Mouse (Mus musculus) retina, embryonic 14.5 days (tissue): ENCODE data around the gene Hsd17b11.

Source experiments
- DNase-seq: peaks from one replicate; pipeline ENCODE4 v3.0.0-alpha.2; 2015; ENCODE audit warnings: low spot score

Gene Hsd17b11

GRCm38 (mm10) chr5:104021597-104022378 lies at the start of gene Hsd17b11:
Hsd17b11 (minus strand) TSS chr5:104021919.
- DNase-seq: peak; percentile 76

DNA sequence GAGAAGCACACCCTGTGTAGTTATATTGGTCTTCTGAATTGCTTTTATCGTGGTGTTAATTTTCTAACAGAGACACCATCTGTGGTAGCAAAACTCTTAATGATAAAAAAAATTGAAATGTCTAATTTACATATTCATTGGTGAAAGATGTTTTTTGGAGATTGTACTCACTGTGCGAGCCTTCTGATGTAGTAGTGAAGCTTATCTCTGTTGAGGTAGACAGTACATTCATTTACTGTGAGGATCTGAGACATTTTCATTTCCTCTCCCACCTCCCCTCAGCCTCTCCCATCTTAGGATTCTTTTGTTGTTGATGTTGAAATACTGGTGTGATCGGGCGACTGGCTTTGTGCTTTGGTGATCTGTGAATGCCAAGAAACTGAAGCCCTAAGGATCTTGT lies 49.3 kb upstream of the Hsd17b11 start:
- DNase-seq: no peak

GRCm38 (mm10) chr5:104068751-104069150 lies 47.0 kb upstream of the Hsd17b11 start:
- peak; percentile 16 for DNase-seq

DNA sequence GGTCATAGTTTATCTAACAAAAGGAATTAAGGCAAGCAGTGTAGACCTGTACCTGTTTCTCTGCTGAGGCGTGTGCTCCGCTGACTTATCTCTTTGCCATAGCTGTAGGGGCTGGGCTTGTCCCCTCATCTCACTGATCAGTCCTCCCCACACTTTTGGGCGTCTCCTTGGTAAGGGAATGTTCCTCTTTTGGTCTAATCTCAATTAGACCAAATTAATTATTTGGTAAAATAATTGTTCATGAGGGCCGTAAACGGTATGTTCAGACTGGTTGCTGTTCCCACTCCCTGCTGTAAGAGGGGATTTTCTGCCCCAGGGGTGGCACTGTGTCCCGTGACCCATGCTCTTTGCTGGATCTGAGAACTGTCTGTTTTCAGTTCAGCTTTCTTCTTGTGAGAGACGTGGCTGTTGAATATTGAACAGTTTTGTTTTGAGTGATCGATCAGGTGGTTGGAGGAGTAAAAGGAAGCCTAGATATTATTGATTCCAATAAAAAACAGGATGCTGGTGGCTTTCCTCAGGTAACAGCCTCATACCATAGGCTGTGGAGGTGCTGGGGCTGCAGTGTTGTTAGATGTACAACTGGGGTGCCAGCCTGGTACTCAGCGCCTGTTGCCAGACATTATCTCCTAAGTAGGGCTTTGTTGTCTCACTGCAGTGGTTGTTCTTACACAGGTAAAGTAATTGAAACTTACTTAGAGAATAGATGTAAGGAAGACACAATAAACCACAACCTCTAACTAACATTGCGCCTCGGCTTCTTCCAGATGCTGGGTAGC lies 41.2 kb upstream of the Hsd17b11 start:
- no peak for DNase-seq

- no peak for DNase-seq
Observed at GRCm38 (mm10) chr5:104061936-104062772, 40.4 kb upstream of the Hsd17b11 start.

DNA sequence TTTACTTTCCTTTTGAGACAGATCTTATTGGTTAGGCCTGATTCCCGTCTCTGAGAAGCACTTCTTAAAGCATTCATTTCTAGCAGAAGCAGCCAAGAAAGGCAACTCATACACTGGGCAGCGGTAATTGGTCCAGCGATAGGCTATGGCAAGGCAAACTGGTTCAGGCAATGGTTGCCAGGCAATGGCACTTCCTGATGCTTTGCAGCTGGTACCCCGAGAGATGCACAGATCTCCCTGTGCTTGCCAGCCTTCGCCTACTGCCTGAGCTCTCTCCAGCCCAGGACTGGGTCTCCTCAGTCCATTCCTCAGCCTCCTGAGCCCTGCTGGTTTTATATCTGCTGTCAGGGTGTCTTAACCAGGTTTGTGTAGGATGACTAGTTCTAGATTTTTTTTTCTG lies 38.7 kb upstream of the Hsd17b11 start:
- DNase-seq: no peak

DNA sequence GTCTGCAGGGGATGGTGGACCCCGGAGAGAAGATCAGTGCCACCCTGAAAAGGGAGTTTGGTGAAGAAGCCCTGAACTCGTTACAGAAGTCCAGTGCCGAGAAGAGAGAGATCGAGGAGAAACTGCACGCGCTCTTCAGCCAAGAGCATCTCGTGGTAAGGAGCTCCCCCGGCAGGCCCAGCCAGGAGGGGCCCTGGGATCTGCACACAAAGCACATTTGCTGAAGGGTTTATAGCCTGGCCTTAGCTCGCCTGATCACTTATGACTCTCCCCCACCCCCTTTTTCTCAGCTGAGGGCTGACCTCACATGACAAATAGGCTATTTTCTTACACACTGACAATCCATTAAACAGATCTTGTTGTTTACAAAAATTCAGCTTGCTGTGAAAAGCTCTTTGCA lies 37.9 kb upstream of the Hsd17b11 start:
- no peak for DNase-seq

GRCm38 (mm10) chr5:104058021-104058420 lies 36.3 kb upstream of the Hsd17b11 start:
- peak; percentile 65 for DNase-seq

DNA sequence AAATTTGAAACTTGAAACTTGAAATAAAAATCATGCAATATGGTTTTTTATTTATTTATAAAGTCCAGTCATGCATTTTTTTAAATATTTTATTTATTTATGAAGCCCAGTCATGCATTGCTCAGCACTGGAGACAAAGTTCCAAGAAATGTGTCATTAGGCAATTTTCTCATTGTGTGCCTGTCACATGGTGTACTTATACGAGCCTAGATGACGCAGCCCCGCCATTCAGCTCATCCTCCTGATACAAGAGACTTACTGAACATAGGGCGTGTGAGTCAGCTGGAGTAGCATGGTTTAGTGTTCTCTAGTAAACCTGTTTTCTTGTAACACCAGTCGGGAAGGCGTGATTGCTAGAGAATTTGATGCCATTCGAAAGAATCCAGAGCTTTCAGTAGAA lies 34.6 kb upstream of the Hsd17b11 start:
- no peak for DNase-seq

GRCm38 (mm10) chr5:104055816-104056215 lies 34.1 kb upstream of the Hsd17b11 start:
- no peak for DNase-seq

- no peak for DNase-seq
Observed at GRCm38 (mm10) chr5:104054938-104055337, 33.2 kb upstream of the Hsd17b11 start.

DNA sequence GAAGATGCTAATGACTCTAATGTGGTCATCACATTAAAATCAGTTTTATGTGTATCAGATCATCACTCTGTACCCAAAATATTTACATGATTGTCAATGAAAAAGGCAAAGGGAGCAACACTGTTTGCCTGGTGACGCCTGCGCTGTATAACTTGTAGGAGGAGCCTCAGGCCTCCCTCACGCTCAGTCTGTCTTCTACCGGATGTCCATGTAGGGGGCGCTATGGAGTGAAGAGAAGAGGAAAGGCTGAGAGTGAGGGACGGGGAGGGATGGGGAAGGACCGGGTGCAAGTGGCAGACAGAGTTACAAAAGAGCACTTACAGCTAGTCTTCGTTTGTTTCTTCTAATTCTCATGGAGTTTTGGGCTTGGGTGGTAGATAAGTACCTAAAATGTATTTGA lies 31.2 kb upstream of the Hsd17b11 start:
- DNase-seq: no peak

DNA sequence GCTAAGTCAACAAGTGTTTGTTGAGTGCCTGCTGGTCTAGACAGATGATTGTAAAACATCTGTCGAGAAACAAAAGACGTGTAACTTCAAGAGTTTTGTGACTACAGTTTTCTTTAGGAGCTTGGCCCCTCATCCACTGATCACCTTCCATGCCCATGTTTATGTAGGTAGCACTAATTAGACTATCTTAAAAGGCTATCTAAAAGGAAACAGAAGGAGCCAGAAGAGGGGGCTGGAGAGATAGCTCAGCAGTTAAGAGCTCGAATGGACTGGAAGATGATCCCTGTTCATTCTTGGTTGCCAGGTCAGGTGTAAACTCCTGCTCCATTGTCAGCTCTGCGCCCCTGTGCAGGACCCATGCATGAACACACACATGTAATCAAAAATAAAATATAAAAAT lies 26.4 kb upstream of the Hsd17b11 start:
- DNase-seq: peak; percentile 29

GRCm38 (mm10) chr5:104047200-104048105 lies 25.7 kb upstream of the Hsd17b11 start:
- DNase-seq: no peak

DNA sequence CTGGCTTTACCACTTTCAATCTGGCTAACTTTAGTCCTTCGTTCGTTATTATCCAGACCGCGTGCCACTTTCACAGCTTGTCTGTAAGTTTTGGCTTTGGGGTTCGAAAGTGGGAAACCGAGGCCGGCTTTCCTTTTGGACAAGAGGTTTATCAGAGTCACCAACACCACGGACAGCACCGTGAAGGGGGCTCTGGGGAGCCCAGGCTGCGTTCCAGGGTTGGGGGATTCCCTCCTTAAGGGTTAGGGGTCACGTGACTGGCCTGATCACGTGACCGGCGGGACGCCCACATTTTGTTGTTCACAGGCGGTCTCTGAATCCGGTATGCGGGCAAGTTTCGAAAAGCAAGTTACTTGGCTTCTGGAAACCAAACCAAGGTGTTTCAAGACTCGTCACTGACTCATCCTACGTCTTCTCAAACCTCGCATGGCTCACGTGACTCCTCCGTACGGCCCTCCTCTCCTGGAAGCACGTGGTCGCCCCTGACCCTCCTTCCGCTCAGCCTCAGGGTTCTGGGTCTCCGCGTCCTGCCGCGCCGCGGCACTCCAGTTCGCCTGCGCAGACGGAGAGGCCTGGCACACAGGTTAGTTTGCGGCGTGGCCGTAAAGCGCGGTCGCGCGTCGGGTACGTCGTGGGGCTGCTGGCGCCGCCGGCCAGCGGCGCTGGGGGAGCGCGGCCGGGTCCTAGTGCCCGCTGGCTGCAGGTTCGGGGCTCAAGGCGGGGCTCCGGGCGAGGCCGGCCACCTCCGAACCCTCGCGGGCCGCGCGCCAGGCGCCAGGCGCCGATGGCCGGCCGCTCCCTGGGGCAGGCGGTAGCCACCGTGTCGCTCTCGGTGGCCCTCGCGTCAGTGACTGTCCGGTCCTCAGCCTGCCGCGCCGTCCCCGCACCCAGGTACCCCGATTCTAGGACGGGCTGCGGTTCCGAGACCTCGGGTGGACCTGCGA lies 24.8 kb upstream of the Hsd17b11 start, which contains the start of gene Nudt9:
Gene Nudt9 (plus strand): TSS at position 51 of the 944 bp plus-strand sequence.
- peak; percentile 96 for DNase-seq

DNA sequence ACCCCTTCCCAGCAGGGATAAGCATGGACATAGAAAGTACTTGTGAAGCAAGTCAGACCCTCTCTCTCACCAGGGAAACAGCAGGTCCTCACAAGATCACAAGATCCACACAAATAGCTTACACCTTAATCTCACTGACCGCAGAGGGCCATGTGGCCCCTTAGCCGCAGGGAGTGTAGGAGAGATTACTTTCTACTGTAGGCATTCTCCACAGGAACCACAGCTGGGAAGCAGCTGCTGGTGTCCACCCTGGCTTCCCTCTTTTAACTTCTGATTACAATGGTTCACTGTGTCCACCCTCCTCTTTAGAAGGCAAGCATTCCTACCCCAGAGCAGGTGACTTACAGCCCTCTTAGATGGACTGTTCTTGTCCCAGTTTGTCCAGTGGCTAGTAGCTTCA lies 22.0 kb upstream of the Hsd17b11 start:
- DNase-seq: no peak

- DNase-seq: no peak
Observed at GRCm38 (mm10) chr5:104042906-104043305, 21.2 kb upstream of the Hsd17b11 start.

GRCm38 (mm10) chr5:104039154-104039932 lies 17.6 kb upstream of the Hsd17b11 start:
- peak; percentile 66 for DNase-seq

DNA sequence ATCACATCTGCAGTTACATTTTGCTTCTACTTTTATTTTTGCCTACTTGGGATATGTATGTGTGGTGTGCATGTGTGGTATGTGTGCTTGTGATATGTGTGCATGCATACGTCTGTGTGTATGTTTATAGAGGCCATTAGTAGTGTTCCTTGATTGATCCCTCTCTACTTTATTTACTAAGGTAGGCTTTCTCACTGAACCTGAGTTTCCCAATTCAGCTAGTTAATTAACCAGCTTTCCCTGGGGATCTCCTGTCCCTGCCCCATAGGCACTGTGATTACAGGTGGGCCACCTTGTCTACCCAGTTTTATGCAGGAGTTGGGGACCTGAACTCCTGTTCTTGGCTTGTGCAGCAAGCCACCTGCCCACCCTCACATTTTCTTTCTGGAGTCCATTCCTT lies 15.0 kb upstream of the Hsd17b11 start:
- DNase-seq: no peak
